Mouse (Mus musculus): ENCODE results near the gene Tob1.

DNA sequence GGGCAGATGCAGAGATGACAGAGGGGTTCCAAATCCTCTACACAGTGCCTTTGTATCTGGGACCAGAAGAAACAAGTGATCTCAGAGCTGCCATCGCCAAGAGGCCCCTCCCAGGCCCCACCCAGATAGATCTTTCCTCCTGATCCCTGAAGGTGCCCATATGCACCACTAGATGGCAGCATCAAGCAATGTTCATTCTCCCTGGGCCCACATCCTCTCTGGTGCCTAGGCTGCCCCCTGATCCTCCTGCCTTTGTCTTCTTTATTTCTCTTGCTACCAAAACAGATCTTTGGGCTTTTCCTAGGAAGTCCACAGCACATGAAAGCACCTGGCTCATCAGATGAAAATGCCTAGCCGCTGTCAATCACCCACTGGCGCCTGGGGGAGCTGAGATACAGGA lies 24.8 kb downstream of the Tob1 start:
- TF ChIP-seq CTCF (IDR thresholded peaks at IDR 0.05; ENCODE audit: control insufficient read depth, insufficient read depth, insufficient read length) (peak; percentile 26), MAX (IDR thresholded peaks at IDR 0.05) (no peak), CEBPB (IDR thresholded peaks at IDR 0.05; ENCODE audit: low read depth) (no peak), USF1 (IDR thresholded peaks at IDR 0.05; ENCODE audit: low read depth) (no peak), MYOG (IDR thresholded peaks at IDR 0.05; ENCODE audit: control insufficient read depth, extremely low read depth, insufficient read length) (no peak)
